Mouse (Mus musculus) G1E (cell line): Measurements from ENCODE around the gene Cnr2.

ENCODE experiments used
- CTCF ChIP-seq: IDR thresholded peaks from 2 replicates; pipeline ENCODE4 v1.5.1; 2012; ENCODE audit warnings: low read depth, low read length, inconsistent platforms, mixed read lengths
- GATA1 ChIP-seq: IDR thresholded peaks from 2 replicates; pipeline ENCODE4 v1.6.1; 2012; ENCODE audit warnings: borderline replicate concordance, low read length, inconsistent platforms, mixed read lengths
- GATA2 ChIP-seq: IDR thresholded peaks from 2 replicates; pipeline ENCODE4 v1.6.1; 2012; ENCODE audit warnings: low read depth, low read length, inconsistent platforms, borderline replicate concordance
- POLR2AphosphoS5 ChIP-seq: IDR thresholded peaks from 2 replicates; pipeline ENCODE4 v1.6.1; 2012; ENCODE audit warnings: low read depth, low read length, inconsistent platforms; ENCODE audit not compliant: insufficient replicate concordance
- TAL1 ChIP-seq: conservative IDR thresholded peaks from 2 replicates; pipeline ENCODE4 v1.6.1; 2012; ENCODE audit warnings: low read depth, low read length, inconsistent platforms, mixed read lengths

DNA sequence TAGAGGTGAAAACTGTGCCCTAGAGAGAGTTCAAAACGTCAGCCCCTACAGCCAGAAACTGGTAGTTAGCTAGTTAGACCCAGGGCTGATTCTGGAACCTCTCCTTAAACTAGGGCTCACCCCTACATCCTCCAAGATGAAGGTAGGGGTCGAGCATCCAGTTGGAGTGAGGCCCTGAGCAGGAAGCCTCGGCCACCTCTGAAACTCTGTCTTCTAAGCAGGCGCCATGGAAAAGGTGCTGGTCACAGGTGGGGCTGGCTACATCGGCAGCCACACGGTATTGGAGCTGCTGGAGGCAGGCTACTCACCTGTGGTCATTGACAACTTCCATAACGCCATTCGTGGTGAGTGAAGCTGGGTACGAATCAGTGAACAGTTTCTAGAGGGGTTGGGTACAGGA lies 69.9 kb downstream of the Cnr2 start:
- TF ChIP-seq GATA1 (no peak), CTCF (no peak), GATA2 (no peak), TAL1 (no peak), POLR2AphosphoS5 (no peak)
